In genomic region chr10:117845597-117846259, GRCm38 (mm10) we compare ENCODE assay signal across 7 mouse cellular contexts. TPM values are rescaled to one million over a fixed set of nuclear protein-coding genes. Genes with fewer than 3 reads are reported as not detected.
DNase-seq lines count a peak whose midpoint lies in the region; ATAC-seq lines count a peak whose summit lies in the region.

Gene Rap1b, minus strand, starts transcription at chr10:117846035.

- intact Hi-C loops in left cerebral cortex, postnatal 36 days (cut with DNase I): loop anchor here (2.0 to 10.0 kb wide), 4 partner anchors 53 to 267 kb away; partner anchors contain the start of gene Nup107

- H3K27me3 ChIP-seq in intestine, embryonic 16.5 days (replicated peaks; ENCODE audit: control insufficient read depth, insufficient read depth, low read length): no peaks in the 10 kb centered on the region
- 0 out of 2 replicates have a peak, but pooled peaks cover 2% of the 10 kb centered on the region for H3K27me3 ChIP-seq in midbrain, embryonic 11.5 days (ENCODE audit: control insufficient read depth, insufficient read depth, low read length)

- under 1% methylated on average over 55 of the region's 112 CpGs for WGBS in intestine, embryonic 16.5 days
- under 1% methylated on average over 77 of the region's 112 CpGs for WGBS in midbrain, embryonic 11.5 days

- peak within 1 kb of the TSS; percentile 97 for H3K9ac ChIP-seq in intestine, embryonic 16.5 days (ENCODE audit: low read depth, low read length)
- peak within 1 kb of the TSS; percentile 91 for H3K9ac ChIP-seq in midbrain, embryonic 11.5 days (ENCODE audit: low read length)

- H3K36me3 ChIP-seq in intestine, embryonic 16.5 days (ENCODE audit: control insufficient read depth, insufficient read depth, low read length): no peaks in the 10 kb centered on the region
- no peaks in the 10 kb centered on the region for H3K36me3 ChIP-seq in midbrain, embryonic 11.5 days (ENCODE audit: control insufficient read depth, insufficient read depth, low read length)

- peak within 1 kb of the TSS; percentile 85 for H3K4me2 ChIP-seq in intestine, embryonic 16.5 days (ENCODE audit: low read depth, low read length)
- H3K4me2 ChIP-seq in midbrain, embryonic 11.5 days: peak within 1 kb of the TSS; percentile 37

- peak; percentile 98 for DNase-seq in adrenal gland, adult 2 months
- DNase-seq in embryo, embryonic 11.5 days (ENCODE audit: low read depth, low spot score): peak; percentile 90
- peak; percentile 98 to 99 for DNase-seq in gastrocnemius, postnatal 4 days (ENCODE audit: low spot score in 2 of 2)
- DNase-seq in left cerebral cortex, postnatal 36 days (ENCODE audit: low spot score in 2 of 2): peak; percentile 96 to 97
- DNase-seq in midbrain, embryonic 11.5 days (ENCODE audit: low spot score, missing footprints): peak; percentile 99
- peak; percentile 91 for DNase-seq in skeletal muscle tissue, adult 2 months (ENCODE audit: low read depth, low spot score)

- H3K4me1 ChIP-seq in intestine, embryonic 16.5 days (ENCODE audit: control insufficient read depth, insufficient read depth, low read length): peaks cover 10% of the 10 kb centered on the region
- peaks cover 8% of the 10 kb centered on the region; the same call in 1 of the 2 replicates for H3K4me1 ChIP-seq in midbrain, embryonic 11.5 days (ENCODE audit: control insufficient read depth, insufficient read depth, low read length)

- H3K27ac ChIP-seq in intestine, embryonic 16.5 days (ENCODE audit: low read length): peak within 1 kb of the TSS; percentile 99
- peak within 1 kb of the TSS; percentile 93 for H3K27ac ChIP-seq in midbrain, embryonic 11.5 days (ENCODE audit: low read depth, low read length)

- peak within 1 kb of the TSS; percentile 88 for H3K4me3 ChIP-seq in intestine, embryonic 16.5 days (ENCODE audit: low read length)
- H3K4me3 ChIP-seq in midbrain, embryonic 11.5 days (ENCODE audit: low read depth, low read length): peak within 1 kb of the TSS; percentile 97

- ATAC-seq in intestine, embryonic 16.5 days: peak; percentile 97
- peak; percentile 95 for ATAC-seq in midbrain, embryonic 11.5 days (ENCODE audit: low FRiP score)

- H3K9me3 ChIP-seq in intestine, embryonic 16.5 days (ENCODE audit: control insufficient read depth, low read length): no peaks in the 10 kb centered on the region
- no peaks in the 10 kb centered on the region for H3K9me3 ChIP-seq in midbrain, embryonic 11.5 days (ENCODE audit: control insufficient read depth, low read length)

RNA-seq across cellular contexts. Expression of gene Rap1b, which starts in this region (rescaled TPM):
- 100 to 1,000 TPM; 115 to 119 TPM for total RNA-seq in adrenal gland, adult 2 months (2021)
- 7.2 and 9.6 TPM in 2 replicates for polyA plus RNA-seq in adrenal gland, adult 2 months (2012; rRNA removed)
- total RNA-seq in gastrocnemius, postnatal 4 days (2021): 10 to 100 TPM; 69.7 to 77.3 TPM
- polyA plus RNA-seq in intestine, embryonic 16.5 days (2015; fragmentation: Nextera tagmentation; extraction: Ambion mirVana): 157 and 163 TPM in 2 replicates
- total RNA-seq in left cerebral cortex, postnatal 36 days (2021): 10 to 100 TPM; 60.2 to 62.8 TPM
- 172 and 178 TPM in 2 replicates for polyA plus RNA-seq in midbrain, embryonic 11.5 days (2014; fragmentation: Nextera tagmentation; extraction: Ambion mirVana)

Comparison
In these comparisons a context has a peak if more than half of its experiments do, and no peak if none do; other contexts are left out.
1. Peak in every context shown above with its lines: DNase-seq, ATAC-seq, H3K4me3 ChIP-seq and H3K27ac ChIP-seq.
2. RNA of gene Rap1b (polyA plus RNA-seq): 172 to 178 TPM in midbrain, embryonic 11.5 days and 157 to 163 TPM in intestine, embryonic 16.5 days; 7.2 to 9.6 TPM in adrenal gland, adult 2 months; every median in the first group is over 10 times any median in the second.